Mouse (Mus musculus): Measurements from ENCODE around the gene Dock2. TPM values are rescaled to one million over a fixed set of nuclear protein-coding genes. Genes with fewer than 3 reads are reported as not detected.
"Not testable (repeated sequence)": the region's sequence is repeated elsewhere in the genome, so short reads cannot be mapped to it uniquely, and the experiment has no call there.

Gene Dock2
- polyA plus RNA-seq, 1 experiment from 2014 or later, result 3.3 TPM

DNA sequence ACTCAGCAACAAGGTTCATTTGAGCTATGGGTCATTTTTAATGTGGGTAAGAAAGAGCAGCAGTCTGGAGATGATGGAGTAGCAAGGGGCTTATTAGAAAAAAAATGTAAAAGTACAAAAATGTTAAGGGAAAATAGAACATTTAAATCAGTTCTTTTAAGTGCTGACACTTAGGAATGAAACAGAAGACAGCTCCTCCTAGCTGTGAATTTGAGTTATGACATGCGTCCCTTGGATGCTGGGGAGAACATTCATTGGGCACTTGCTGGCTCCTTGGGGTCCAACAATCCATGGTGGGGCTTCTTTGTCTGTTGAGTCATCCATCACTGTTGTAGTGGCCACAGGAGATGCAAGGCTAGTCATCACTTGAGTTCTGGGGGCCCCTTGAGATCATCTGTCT is 556.5 kb downstream of the Dock2 start:
- H3K9me3 ChIP-seq (ENCODE audit: control insufficient read depth, low read length), result no peaks in the 10 kb centered on the region
- DNase-seq (ENCODE audit: low spot score) (no peak), ATAC-seq (ENCODE audit: low read depth) (no peak)
- H3K27me3 ChIP-seq (replicated peaks; ENCODE audit: control insufficient read depth, insufficient read depth, low read length), result no peaks in the 10 kb centered on the region
- 53% methylated on average over 1 of the region's 1 CpGs for WGBS
- no peak overlapping the region for H3K4me3 ChIP-seq (ENCODE audit: low read depth, low read length)
- no peaks in the 10 kb centered on the region for H3K4me1 ChIP-seq (ENCODE audit: control insufficient read depth, insufficient read depth, low read length)
- H3K27ac ChIP-seq (replicated peaks; ENCODE audit: low read depth, low read length), result no peak overlapping the region
- H3K36me3 ChIP-seq (ENCODE audit: control insufficient read depth, insufficient read depth, low read length), result no peaks in the 10 kb centered on the region
- H3K4me2 ChIP-seq (ENCODE audit: low read depth, low read length), result no peak overlapping the region
- H3K9ac ChIP-seq (ENCODE audit: low read depth, low read length), result no peak overlapping the region

DNA sequence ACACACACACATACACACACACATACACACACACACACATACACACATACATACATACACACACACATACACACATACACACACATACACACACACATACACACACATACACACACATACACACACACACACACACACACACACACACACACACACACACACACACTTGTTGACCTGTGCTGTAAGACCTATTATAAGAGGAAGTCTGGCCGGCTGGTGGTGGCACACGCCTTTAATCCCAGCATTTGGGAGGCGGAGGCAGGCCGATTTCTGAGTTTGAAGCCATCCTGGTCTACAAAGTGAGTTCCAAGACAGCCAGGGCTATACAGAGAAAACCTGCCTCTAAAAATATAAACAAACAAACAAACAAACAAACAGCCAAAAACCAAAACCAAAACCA is 563.1 kb downstream of the Dock2 start:
- H3K4me3 ChIP-seq (ENCODE audit: low read depth, low read length); H3K27ac ChIP-seq (replicated peaks; ENCODE audit: low read depth, low read length); H3K4me2 ChIP-seq (ENCODE audit: low read depth, low read length); H3K36me3 ChIP-seq (ENCODE audit: control insufficient read depth, insufficient read depth, low read length); H3K9ac ChIP-seq (ENCODE audit: low read depth, low read length); ATAC-seq (ENCODE audit: low read depth); H3K4me1 ChIP-seq (ENCODE audit: control insufficient read depth, insufficient read depth, low read length); H3K9me3 ChIP-seq (ENCODE audit: control insufficient read depth, low read length); H3K27me3 ChIP-seq (replicated peaks; ENCODE audit: control insufficient read depth, insufficient read depth, low read length); DNase-seq (ENCODE audit: low spot score): not testable (repeated sequence)
- 91% methylated on average over 4 of the region's 4 CpGs for WGBS

DNA sequence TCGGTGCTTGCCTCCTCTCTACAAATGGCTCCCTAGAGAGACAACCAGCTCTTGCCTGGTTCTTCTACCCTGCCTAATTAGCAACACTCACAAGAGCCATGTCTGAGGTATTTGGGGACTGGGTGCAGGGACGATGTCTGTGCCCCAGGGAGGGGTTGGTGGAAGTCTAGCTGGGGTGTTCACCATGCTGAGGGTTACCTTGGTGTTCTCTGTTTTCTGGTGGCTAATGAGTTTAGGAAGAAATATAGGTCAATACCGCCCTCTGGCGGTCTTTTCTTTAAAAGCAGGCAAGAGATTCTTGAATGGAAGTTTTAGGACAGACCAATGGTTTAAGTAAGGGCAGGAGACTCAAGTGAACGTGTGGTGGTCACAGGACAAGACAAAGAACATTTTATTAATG is 570.8 kb downstream of the Dock2 start:
- WGBS, result 15% methylated on average over 5 of the region's 5 CpGs

GRCm38 (mm10) chr11:34207989-34208388 is 575.7 kb downstream of the Dock2 start, which contains the start of gene Foxi1:
Foxi1 (minus strand) TSS chr11:34208089.
- H3K9me3 ChIP-seq (ENCODE audit: control insufficient read depth, low read length), result no peaks in the 10 kb centered on the region
- no peak within 1 kb of the TSS for H3K4me3 ChIP-seq (ENCODE audit: low read depth, low read length)
- ATAC-seq (ENCODE audit: low read depth) (no peak), DNase-seq (ENCODE audit: low spot score) (no peak)
- H3K4me2 ChIP-seq (ENCODE audit: low read depth, low read length), result no peak within 1 kb of the TSS
- no peak within 1 kb of the TSS for H3K27ac ChIP-seq (replicated peaks; ENCODE audit: low read depth, low read length)
- no peak within 1 kb of the TSS for H3K9ac ChIP-seq (ENCODE audit: low read depth, low read length)
- no peaks in the 10 kb centered on the region for H3K36me3 ChIP-seq (ENCODE audit: control insufficient read depth, insufficient read depth, low read length)
- WGBS, result 64% methylated on average over 10 of the region's 10 CpGs
- H3K27me3 ChIP-seq (replicated peaks; ENCODE audit: control insufficient read depth, insufficient read depth, low read length), result no peaks in the 10 kb centered on the region
- no peaks in the 10 kb centered on the region for H3K4me1 ChIP-seq (ENCODE audit: control insufficient read depth, insufficient read depth, low read length)

More for the DNA sequence above, 570.8 kb downstream of the Dock2 start:
- Histone ChIP-seq H3K9me3 (ENCODE audit: control insufficient read depth, low read length) (no peaks in the 10 kb centered on the region), H3K4me1 (ENCODE audit: control insufficient read depth, insufficient read depth, low read length) (no peaks in the 10 kb centered on the region), H3K9ac (ENCODE audit: low read depth, low read length) (no peak overlapping the region), H3K4me3 (ENCODE audit: low read depth, low read length) (no peak overlapping the region), H3K4me2 (ENCODE audit: low read depth, low read length) (no peak overlapping the region), H3K27me3 (replicated peaks; ENCODE audit: control insufficient read depth, insufficient read depth, low read length) (no peaks in the 10 kb centered on the region), H3K36me3 (ENCODE audit: control insufficient read depth, insufficient read depth, low read length) (no peaks in the 10 kb centered on the region), H3K27ac (replicated peaks; ENCODE audit: low read depth, low read length) (no peak overlapping the region)
- ATAC-seq (ENCODE audit: low read depth), result peak; percentile 53; the same call in 1 of the 2 replicates
- peak; percentile 59 for DNase-seq (ENCODE audit: low spot score)

- Histone ChIP-seq H3K27me3 (replicated peaks; ENCODE audit: control insufficient read depth, insufficient read depth, low read length) (no peaks in the 10 kb centered on the region), H3K9ac (ENCODE audit: low read depth, low read length) (no peak overlapping the region), H3K4me1 (ENCODE audit: control insufficient read depth, insufficient read depth, low read length) (no peaks in the 10 kb centered on the region), H3K27ac (replicated peaks; ENCODE audit: low read depth, low read length) (no peak overlapping the region), H3K9me3 (ENCODE audit: control insufficient read depth, low read length) (no peaks in the 10 kb centered on the region), H3K36me3 (ENCODE audit: control insufficient read depth, insufficient read depth, low read length) (no peaks in the 10 kb centered on the region), H3K4me3 (ENCODE audit: low read depth, low read length) (no peak overlapping the region), H3K4me2 (ENCODE audit: low read depth, low read length) (no peak overlapping the region)
- 59% methylated on average over 1 of the region's 1 CpGs for WGBS
- no peak for ATAC-seq (ENCODE audit: low read depth)
- DNase-seq (ENCODE audit: low spot score), result no peak
Observed at GRCm38 (mm10) chr11:34202769-34203168, 580.9 kb downstream of the Dock2 start.

DNA sequence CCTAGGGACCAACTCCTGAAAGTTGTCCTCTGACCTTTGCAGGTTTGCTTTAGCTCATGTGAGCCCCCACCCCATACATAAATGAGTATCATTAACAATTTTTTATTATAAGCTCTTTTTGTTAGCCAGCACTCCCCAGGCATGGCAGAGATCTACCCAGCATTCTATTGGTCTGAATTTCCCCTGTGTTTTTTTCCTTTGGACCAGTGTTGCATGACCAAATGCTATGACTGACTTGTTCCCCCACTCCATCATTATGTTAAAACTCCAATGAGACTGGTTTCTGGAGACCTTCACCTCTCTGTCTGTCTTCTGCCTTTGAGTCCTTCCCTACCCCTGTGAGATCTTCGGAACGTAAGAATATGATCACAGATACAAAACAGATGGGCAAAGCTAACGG is 588.5 kb downstream of the Dock2 start:
- ATAC-seq (ENCODE audit: low read depth), result no peak
- no peak for DNase-seq (ENCODE audit: low spot score)
- 54% methylated on average over 3 of the region's 3 CpGs for WGBS
- no peaks in the 10 kb centered on the region for H3K9me3 ChIP-seq (ENCODE audit: control insufficient read depth, low read length)
- no peak overlapping the region for H3K9ac ChIP-seq (ENCODE audit: low read depth, low read length)
- H3K27me3 ChIP-seq (replicated peaks; ENCODE audit: control insufficient read depth, insufficient read depth, low read length), result no peaks in the 10 kb centered on the region
- H3K36me3 ChIP-seq (ENCODE audit: control insufficient read depth, insufficient read depth, low read length), result no peaks in the 10 kb centered on the region
- no peak overlapping the region for H3K4me3 ChIP-seq (ENCODE audit: low read depth, low read length)
- no peak overlapping the region for H3K4me2 ChIP-seq (ENCODE audit: low read depth, low read length)
- H3K4me1 ChIP-seq (ENCODE audit: control insufficient read depth, insufficient read depth, low read length), result no peaks in the 10 kb centered on the region
- H3K27ac ChIP-seq (replicated peaks; ENCODE audit: low read depth, low read length), result no peak overlapping the region

DNA sequence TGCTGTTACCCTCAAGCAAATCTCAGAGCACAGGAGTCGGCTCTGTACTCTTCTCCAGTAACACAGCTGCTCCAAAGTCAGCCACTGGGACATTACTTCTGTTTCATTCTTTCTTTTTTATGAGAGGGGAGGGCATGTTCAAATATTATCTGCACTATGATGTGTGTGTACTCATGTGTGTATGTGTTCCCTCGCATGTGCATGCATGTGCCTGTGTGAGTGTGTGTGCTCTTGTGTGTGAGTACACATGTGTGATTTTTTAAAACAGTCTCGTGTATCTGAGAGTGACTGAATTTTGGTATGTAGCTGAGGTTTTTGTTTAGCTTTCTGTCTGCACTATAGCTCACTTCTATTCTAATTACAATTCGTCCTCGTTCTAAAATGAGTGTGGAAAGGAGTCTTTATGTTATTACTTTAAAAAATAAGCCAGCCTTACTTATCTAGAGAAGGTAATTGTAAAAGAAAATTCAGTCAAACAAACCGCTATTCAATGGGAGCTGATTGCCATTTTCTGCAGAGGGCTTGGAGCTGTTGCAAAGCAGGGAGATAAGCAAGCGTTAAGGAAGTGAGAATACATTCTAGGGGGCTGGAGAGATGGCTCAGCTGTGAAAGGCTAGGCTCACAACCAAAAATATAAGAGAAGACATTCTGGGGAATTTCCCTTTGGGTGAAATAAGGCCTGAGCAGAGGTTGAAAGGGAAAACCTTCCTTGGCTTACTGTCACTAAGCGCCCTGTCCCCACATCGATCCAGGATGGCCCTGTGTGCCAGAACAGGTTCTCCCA is 589.3 kb downstream of the Dock2 start:
- H3K36me3 ChIP-seq (ENCODE audit: control insufficient read depth, insufficient read depth, low read length), result no peaks in the 10 kb centered on the region
- H3K4me2 ChIP-seq (ENCODE audit: low read depth, low read length), result no peak overlapping the region
- no peaks in the 10 kb centered on the region for H3K4me1 ChIP-seq (ENCODE audit: control insufficient read depth, insufficient read depth, low read length)
- H3K27me3 ChIP-seq (replicated peaks; ENCODE audit: control insufficient read depth, insufficient read depth, low read length), result no peaks in the 10 kb centered on the region
- DNase-seq (ENCODE audit: low spot score) (no peak), ATAC-seq (ENCODE audit: low read depth) (no peak)
- H3K27ac ChIP-seq (replicated peaks; ENCODE audit: low read depth, low read length), result no peak overlapping the region
- 62% methylated on average over 9 of the region's 9 CpGs for WGBS
- H3K9ac ChIP-seq (ENCODE audit: low read depth, low read length), result no peak overlapping the region
- H3K4me3 ChIP-seq (ENCODE audit: low read depth, low read length), result no peak overlapping the region
- H3K9me3 ChIP-seq (ENCODE audit: control insufficient read depth, low read length), result no peaks in the 10 kb centered on the region

DNA sequence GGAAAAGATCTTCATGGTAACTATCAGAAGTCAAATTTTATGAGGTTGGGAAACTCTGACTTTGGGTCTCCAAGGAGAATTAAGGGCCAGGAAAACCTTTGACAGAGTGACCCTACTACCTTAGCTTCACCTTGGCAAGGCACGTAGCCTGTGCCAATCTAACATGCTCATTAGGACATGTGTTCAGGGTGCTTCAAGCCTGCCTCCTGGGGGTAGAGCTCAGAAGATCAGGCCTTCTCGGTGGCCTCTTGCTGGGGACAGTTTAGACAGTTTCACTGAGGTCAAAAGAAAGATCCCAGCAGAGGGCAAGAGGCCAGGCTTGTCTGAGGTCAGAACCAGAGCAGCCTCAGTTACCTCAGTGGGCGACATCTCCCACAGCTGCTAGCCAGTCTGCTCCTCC is 590.0 kb downstream of the Dock2 start:
- Histone ChIP-seq H3K4me2 (ENCODE audit: low read depth, low read length) (no peak overlapping the region), H3K4me3 (ENCODE audit: low read depth, low read length) (no peak overlapping the region), H3K9ac (ENCODE audit: low read depth, low read length) (no peak overlapping the region), H3K27me3 (replicated peaks; ENCODE audit: control insufficient read depth, insufficient read depth, low read length) (no peaks in the 10 kb centered on the region), H3K27ac (replicated peaks; ENCODE audit: low read depth, low read length) (no peak overlapping the region), H3K36me3 (ENCODE audit: control insufficient read depth, insufficient read depth, low read length) (no peaks in the 10 kb centered on the region), H3K9me3 (ENCODE audit: control insufficient read depth, low read length) (no peaks in the 10 kb centered on the region), H3K4me1 (ENCODE audit: control insufficient read depth, insufficient read depth, low read length) (no peaks in the 10 kb centered on the region)
- no peak for ATAC-seq (ENCODE audit: low read depth)
- no peak for DNase-seq (ENCODE audit: low spot score)
- 36% methylated on average over 3 of the region's 3 CpGs for WGBS

- WGBS, result 58% methylated on average over 2 of the region's 2 CpGs
- DNase-seq (ENCODE audit: low spot score) (peak; percentile 4), ATAC-seq (ENCODE audit: low read depth) (no peak)
- no peaks in the 10 kb centered on the region for H3K9me3 ChIP-seq (ENCODE audit: control insufficient read depth, low read length)
- H3K4me1 ChIP-seq (ENCODE audit: control insufficient read depth, insufficient read depth, low read length), result 0 out of 2 replicates have a peak, but pooled peaks cover 3% of the 10 kb centered on the region
- no peaks in the 10 kb centered on the region for H3K27me3 ChIP-seq (replicated peaks; ENCODE audit: control insufficient read depth, insufficient read depth, low read length)
- no peak overlapping the region for H3K4me2 ChIP-seq (ENCODE audit: low read depth, low read length)
- no peak overlapping the region for H3K27ac ChIP-seq (replicated peaks; ENCODE audit: low read depth, low read length)
- H3K9ac ChIP-seq (ENCODE audit: low read depth, low read length), result no peak overlapping the region
- no peaks in the 10 kb centered on the region for H3K36me3 ChIP-seq (ENCODE audit: control insufficient read depth, insufficient read depth, low read length)
- no peak overlapping the region for H3K4me3 ChIP-seq (ENCODE audit: low read depth, low read length)
Observed at GRCm38 (mm10) chr11:34184266-34184665, 599.4 kb downstream of the Dock2 start.
